Mouse (Mus musculus) spleen, postnatal 10 days (tissue): ENCODE data around the gene Smim4.

ENCODE experiments used
- DNase-seq, 2 experiments: peaks; one replicate each; pipeline ENCODE4 v3.0.0; 2021 to 2022; ENCODE audit warnings: low spot score in 2 of 2

Gene Smim4

DNA sequence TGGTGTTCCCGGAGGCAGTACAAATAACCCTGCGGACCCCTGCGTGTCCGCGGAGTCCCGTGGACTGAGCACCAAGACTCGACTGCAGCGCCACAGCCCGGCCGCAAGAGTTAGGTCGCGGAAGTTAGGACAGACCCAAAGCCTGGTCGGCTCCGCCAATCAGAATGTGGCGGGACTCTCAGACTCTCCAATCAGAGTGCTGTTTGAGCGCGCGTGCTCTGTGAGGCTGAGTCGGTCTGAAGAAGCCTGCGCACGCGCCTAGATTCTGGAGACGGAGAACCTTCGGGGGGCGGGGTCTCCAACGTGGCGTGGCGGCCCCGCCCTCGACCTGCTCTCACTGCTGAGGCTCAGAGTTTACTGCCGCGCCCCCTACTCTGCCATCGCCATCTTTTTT lies at the start of gene Smim4:
Gene Smim4, minus strand, starts transcription at position 131 of the 394 bp plus-strand sequence.
- DNase-seq = peak; percentile 84 to 98

DNA sequence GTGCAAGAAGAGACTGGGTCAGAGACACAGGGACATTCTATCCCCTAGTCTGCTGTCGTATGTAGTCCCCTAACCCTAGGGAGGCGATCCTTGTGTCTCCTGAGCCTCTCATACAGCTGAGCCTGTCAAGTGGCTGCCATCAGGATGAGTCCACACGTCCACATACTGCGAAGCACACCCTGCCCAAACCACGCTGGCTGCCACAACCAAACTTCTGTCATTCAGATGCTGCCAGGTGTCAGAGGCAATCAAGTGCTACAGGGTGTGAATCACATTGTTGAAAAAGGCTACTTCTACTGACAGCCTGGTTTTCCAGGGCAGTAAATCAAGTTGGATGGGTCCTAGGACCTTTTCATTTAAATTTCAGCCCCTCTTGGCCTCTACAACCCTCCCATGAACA lies 49.0 kb upstream of the Smim4 start:
- DNase-seq = no peak

GRCm38 (mm10) chr14:31177287-31177686 lies 48.5 kb upstream of the Smim4 start:
- no peak for DNase-seq

- no peak for DNase-seq
These were observed 44.8 kb upstream of the Smim4 start for GRCm38 (mm10) chr14:31173537-31173936.

- no peak for DNase-seq
These were observed 44.2 kb upstream of the Smim4 start for GRCm38 (mm10) chr14:31172781-31173455.

GRCm38 (mm10) chr14:31171821-31172220 lies 43.1 kb upstream of the Smim4 start:
- no peak for DNase-seq

GRCm38 (mm10) chr14:31171386-31171785 lies 42.6 kb upstream of the Smim4 start:
- DNase-seq = no peak

- DNase-seq = no peak
These were observed 42.2 kb upstream of the Smim4 start for GRCm38 (mm10) chr14:31170963-31171362.

GRCm38 (mm10) chr14:31169508-31169907 lies 40.8 kb upstream of the Smim4 start:
- no peak for DNase-seq

DNA sequence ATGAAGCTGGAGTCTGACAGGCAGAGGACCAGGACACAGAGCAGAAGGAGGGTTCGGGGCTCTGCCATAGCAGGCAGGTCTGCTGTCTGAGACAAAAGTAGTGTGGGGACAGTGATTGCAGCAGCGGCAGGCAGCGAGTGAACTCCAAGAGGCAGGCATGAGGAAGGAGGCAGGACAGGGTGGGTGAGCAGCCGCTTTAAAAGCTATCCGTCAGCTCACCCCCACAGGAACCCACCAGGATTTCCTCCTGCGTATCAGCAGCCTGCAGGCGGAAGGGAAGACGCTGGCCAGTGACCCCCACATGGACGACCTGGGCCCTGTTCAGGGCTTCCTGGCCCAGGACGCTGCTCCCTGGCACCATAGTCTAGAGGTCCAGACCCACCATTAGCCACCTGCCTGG lies 39.7 kb upstream of the Smim4 start, which contains the start of gene Stab1:
Gene Stab1, minus strand, starts transcription at position 217 of the 400 bp plus-strand sequence.
- no peak for DNase-seq

DNA sequence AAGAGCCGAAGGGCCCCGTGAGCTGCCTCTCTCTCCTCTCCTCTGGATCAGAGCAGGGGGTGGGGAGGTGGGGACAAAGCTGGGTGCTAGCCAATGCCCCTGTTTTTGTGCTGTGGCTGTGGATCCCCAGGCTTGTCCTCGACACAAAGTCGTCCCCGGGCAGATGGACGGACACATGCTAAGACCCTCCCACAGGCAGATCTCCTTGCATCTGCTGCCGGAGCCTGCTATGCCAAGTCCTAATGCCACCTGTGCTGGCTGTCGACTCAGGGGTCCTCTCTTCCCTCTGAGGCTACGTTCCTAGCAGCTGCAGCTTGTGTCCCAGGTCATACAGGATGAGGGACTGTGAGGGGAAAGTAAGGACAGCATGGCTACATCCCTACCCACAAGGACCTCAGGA lies 38.1 kb upstream of the Smim4 start:
- DNase-seq = no peak

DNA sequence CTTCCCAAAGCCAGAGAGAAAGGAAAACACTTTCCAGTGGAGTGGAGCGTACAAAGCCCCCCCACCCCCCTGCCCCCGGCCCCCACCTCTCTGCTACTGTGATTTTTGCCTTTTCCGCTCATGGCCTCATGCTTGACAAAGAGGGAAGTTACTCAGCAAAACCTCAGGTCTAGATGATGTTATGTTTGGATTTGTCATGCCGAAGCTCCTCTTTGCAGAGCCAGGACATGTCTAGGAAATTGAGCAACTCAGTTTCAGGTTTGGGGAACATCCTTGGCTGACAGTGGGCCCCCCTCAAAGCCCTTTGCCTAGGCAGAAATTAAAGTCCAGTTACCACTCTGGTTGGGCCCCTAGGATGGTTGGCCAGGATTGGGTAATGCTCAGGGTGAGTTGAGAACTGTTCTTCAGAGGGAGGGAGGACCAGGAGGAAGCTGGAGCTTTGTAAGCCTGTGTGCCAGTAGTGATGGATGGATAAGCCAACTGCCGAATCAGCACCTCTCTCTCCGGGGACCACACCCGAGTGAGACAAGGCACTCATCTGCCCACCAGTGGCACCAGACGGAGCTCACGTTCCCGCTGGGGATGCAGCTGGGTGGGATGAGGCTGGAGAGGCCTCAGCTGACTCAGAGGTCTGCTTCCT lies 37.4 kb upstream of the Smim4 start:
- DNase-seq = no peak

DNA sequence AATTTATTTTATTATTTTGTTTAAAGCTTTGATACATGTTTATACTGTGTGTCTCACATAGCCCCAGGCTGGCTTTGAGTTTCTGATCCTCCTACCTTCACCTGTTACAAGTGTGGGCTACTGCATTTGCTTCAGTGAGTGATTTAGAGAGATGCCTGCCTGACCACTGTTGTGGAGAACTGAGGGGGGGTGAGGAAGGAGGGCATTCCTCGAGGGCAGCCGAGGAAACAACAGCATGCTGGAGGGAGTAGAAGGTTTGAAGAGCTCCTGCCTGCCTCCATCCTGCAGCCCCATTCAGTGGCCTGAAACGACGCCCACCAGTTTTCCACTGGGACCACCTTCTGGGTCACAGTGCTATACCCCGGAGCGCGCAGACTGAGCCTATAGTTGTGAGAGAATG lies 36.7 kb upstream of the Smim4 start:
- DNase-seq = no peak

GRCm38 (mm10) chr14:31165010-31165409 lies 36.3 kb upstream of the Smim4 start:
- DNase-seq = no peak

DNA sequence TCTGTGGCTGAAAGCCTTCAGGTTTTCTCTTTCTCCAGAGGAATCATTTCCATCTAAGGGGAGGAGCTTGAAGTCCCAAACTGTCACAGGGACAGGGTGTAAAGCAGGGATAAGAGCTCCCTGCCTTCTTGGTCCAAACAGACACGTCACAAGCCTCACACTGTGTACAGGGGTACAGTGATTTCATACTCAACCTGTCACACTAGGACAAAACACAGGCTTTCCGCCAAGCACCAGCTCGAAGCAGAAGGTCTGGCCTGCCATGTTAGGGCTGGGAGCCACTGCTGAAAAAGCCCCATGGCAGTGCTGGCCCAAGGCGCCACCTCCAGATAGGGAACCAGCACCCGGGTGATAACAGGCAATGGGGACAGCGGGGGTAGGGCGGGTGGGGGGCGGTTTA lies 35.3 kb upstream of the Smim4 start:
- no peak for DNase-seq

DNA sequence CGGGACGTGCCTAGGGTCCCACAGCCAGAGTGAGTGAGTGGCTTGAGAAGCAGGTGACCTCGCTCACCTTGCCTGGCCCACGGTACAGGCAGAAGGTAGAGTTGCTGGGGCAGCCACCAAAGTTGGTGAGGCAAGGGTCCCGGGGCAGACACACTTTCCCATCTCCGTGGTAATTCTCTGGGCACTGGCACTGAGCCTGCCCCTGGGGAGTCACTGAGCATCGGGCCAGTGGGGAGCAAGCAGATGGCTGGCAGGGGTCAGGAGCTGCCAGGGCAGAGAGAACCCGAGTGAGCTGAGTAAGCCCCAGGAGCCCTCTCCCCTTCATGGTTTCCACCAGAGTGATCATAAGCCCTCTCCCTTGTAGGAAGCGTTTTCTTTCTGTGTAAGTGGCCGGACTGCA lies 32.9 kb upstream of the Smim4 start:
- no peak for DNase-seq

- DNase-seq = no peak
These were observed 32.4 kb upstream of the Smim4 start for GRCm38 (mm10) chr14:31161191-31161590.

GRCm38 (mm10) chr14:31160196-31161150 lies 31.7 kb upstream of the Smim4 start:
- DNase-seq = no peak

DNA sequence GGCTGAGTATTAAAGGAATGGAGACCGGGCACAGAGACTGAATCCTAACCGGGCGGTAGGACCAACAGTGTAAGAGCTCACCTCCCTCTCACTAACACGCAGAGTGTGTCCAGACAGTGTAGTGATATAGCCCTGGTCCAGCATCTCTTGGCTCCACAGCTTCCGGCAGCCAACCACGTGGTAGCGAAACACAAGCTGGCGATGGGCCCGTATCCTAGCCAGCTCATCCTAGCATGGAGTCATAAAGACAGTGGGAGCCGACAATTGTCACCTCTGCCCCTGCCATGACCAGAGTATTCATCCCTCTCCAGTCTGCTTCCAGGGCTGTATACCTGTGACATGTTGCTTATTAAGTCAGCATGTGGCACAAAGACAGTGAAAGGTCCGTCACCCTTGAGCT lies 16.9 kb upstream of the Smim4 start:
- DNase-seq = no peak

DNA sequence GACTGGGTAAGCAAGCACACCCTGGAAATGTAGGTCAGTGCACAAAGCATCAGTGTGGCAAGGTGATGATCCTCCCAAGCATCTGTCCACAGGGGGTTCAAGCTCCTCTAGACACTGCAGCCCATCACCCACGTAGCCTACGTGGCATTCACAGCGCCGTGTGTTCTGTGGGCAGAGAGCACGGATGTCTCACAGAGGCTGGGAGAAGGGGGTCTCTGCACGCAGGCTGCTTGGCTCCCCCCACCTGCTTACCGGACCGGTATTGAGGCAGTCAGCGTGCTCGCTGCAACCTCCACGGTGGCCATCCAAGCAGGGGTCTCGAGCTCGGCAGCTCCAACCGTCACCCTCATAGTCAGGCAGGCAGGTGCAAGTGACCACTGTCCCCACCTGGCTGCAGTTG lies 12.3 kb upstream of the Smim4 start:
- DNase-seq = no peak

DNA sequence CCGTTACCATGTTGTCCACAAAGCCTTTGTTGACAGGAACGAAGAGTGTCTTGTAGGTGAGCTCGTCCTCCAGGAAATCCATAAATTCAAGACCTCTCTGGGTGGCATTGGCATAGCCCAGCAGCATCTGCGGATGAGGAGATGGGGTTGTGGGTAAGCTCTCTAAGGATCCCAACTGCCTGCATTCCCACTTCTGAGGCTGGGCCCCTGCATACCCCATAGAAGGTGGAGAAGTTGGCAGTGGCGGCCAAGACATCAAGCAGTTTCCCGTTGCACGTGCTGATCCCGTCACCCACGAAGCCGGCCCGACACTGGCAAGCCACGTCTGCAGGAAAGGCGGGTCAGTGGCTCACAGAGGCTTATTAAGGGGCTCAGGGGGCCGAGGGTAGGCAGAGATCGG lies 11.4 kb upstream of the Smim4 start:
- no peak for DNase-seq

GRCm38 (mm10) chr14:31139666-31140065 lies 10.9 kb upstream of the Smim4 start:
- DNase-seq = no peak
